Mouse (Mus musculus) frontal cortex, postnatal 36 days (tissue): ENCODE data around the gene Taf1c.

Experiments
- DNase-seq, 2 experiments: peaks; one replicate each; pipeline ENCODE4 v3.0.0; 2022; ENCODE audit warnings: low spot score in 2 of 2

Taf1c gene

GRCm38 (mm10) chr8:119572411-119572810, 32.6 kb downstream of the Taf1c start:
- no peak for DNase-seq

- DNase-seq: no peak
Observed at GRCm38 (mm10) chr8:119571135-119571534, 33.9 kb downstream of the Taf1c start.

GRCm38 (mm10) chr8:119569881-119570280, 35.1 kb downstream of the Taf1c start:
- no peak for DNase-seq

GRCm38 (mm10) chr8:119568951-119569350, 36.1 kb downstream of the Taf1c start:
- no peak for DNase-seq

- no peak for DNase-seq
Observed at GRCm38 (mm10) chr8:119568251-119568650, 36.8 kb downstream of the Taf1c start.

GRCm38 (mm10) chr8:119566367-119566766, 38.7 kb downstream of the Taf1c start:
- DNase-seq: no peak

- DNase-seq: no peak
Observed at GRCm38 (mm10) chr8:119563849-119564251, 41.2 kb downstream of the Taf1c start.

GRCm38 (mm10) chr8:119559402-119559720, 45.7 kb downstream of the Taf1c start:
- no peak for DNase-seq

GRCm38 (mm10) chr8:119558603-119559401, 46.2 kb downstream of the Taf1c start, which contains the start of gene Mbtps1:
Mbtps1 (minus strand) TSS chr8:119558735.
- peak; percentile 98 for DNase-seq

- no peak for DNase-seq
Observed at GRCm38 (mm10) chr8:119557821-119558602, 47.0 kb downstream of the Taf1c start.

- DNase-seq: no peak
Observed at GRCm38 (mm10) chr8:119557132-119557531, 47.9 kb downstream of the Taf1c start.

- no peak for DNase-seq
Observed at GRCm38 (mm10) chr8:119555861-119556260, 49.2 kb downstream of the Taf1c start.

- DNase-seq: no peak
Observed at GRCm38 (mm10) chr8:119552967-119553366, 52.1 kb downstream of the Taf1c start.

- no peak for DNase-seq
Observed at GRCm38 (mm10) chr8:119548560-119549113, 56.4 kb downstream of the Taf1c start.
